Mouse (Mus musculus) heart, adult 11 months (tissue): ENCODE results near the gene Plxnc1.
A peak's percentile ranks its signal among the peaks of the same experiment; 100 is the strongest.

Experiments
- DNase-seq: peaks from one replicate; pipeline ENCODE4 v3.0.0; 2022

Gene Plxnc1

GRCm38 (mm10) chr10:94947386-94947785 is 2.8 kb upstream of the Plxnc1 start:
- DNase-seq = no peak

DNA sequence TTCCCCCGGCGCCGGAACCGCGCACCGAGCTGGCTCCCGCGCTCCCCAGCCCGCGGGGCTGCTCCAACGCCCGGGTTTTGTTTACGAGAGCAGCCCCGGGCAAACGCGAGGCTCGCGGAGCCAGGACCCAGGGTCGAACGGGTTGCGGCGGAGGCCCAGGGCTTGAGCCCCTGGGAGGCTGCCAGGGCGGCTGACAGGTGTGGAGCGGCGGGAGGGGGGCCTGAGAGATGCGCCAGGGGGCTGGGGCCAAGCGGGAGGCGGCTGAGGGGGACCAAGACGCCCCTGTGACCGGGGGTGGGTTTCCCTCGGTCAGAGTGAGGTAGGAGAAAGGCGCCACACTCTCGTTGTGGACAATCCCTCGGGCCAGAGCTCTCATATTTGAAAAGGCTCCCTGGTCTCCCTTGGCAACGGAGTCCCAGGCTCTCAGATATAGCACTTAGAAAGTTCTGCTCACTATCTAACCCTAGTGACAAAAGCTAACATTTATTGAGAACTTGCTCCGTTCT is 624 bp upstream of the Plxnc1 start:
- DNase-seq = peak; percentile 95

DNA sequence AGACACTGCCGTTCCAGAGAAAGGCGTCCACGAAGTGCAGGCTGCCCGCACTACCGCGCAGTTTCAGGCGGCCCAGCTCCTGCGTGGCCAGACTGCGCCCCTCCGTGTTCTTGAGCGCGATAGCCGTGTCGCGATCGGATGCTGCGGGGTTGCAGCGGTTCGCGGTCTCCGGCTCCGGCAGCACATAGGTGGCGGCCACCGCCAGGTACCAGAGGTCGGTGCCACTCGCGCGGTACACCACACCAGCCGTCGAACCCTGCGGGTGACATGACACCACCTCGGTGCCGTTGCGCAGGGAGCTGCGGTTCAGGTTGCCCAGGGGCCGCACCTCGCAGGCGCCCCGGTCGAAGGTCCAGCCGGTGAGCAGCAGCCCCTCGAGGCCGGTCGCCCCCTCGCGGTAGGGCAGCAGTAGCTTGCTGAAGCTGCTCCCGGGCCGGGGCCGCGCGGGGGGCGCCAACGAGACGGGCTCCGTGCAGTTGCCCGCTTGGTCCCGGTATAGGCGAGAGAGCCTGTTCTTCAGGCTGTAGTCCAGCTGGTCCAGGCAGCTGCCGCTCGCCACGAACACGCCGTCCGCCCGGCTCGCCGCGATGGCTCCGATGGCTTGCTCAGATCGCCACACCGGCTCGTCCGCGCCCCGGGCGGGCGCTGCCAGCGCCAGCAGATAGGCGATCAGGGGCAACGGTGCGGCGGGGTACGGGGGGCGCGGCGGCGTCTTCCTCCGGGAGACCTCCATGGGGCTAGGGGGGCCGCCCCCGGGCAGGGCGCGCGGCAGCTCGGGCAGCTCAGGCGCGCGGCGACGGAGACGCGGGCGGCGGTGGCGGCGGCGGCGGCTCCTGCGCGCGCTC is 567 bp downstream of the Plxnc1 start:
- DNase-seq = peak; percentile 94

- peak; percentile 95 for DNase-seq
These were observed 1.2 kb downstream of the Plxnc1 start for GRCm38 (mm10) chr10:94943401-94943845.

DNA sequence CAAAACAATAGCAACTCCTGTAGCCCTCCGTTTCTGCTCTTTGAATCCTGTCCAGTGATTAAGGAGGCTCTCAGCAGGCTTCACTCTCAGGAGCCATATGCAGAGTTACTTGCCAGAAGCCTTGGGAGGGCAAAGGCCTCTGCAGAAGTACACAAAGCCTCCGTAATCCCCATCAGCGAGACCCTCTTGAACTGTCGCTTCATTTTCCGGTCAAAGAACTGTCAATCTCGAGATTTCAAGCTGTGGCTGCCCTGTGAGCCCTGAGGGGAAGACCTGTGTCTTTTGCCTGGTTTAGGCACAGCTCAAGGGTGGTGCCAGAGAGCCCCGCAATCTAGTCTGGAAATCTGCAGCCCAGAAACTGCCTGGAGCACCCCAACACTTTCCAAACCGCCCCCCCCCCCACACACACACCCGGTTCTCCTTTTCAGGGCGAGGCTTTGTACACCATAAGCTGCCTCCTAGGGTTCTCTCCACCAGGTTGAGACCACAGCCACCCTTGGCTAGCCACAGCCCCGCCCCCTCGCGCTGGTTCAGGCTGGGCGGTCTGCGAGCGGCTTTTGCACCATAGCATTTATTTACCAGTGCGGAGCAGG is 2.1 kb downstream of the Plxnc1 start:
- DNase-seq = peak; percentile 96

DNA sequence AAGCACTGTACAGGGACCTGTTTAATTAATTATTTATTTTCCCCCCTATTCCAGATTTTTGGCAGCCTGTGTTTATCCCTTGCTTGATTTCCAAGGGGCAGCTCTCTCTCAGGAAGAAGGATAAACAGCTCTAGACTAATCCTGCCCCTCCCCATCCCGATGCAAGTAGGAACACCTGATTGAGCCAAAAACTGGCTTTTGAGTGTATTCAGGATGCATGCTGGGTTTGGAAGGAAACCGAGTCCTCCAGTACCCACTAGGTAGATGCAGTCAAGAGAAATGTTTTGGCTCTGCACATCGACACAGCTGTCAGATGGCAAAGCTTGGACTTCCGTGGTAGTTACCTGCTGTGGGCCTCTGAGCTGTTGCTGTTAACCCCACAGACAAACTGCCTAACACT is 3.1 kb downstream of the Plxnc1 start:
- no peak for DNase-seq

DNA sequence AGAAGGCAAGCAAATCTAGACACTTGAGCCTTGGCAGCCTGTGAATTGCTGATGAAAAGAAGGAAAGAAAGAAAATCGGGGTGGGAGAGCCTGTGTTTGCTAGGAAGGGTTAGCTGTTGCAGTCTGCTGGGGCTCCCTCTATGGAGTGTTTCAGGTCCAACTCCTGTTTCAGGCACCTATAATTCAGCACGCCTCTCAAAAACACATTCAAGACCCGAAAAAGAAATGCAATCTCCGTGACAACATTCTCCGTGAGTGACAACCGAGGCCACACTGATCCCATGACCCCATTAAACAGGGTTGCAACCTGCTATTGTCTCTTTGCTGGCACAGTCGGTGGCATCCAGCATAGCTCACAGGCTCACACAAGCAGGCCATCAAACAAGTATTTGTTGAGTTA is 3.8 kb downstream of the Plxnc1 start:
- no peak for DNase-seq

- DNase-seq = no peak
These were observed 4.6 kb downstream of the Plxnc1 start for GRCm38 (mm10) chr10:94940061-94940460.

DNA sequence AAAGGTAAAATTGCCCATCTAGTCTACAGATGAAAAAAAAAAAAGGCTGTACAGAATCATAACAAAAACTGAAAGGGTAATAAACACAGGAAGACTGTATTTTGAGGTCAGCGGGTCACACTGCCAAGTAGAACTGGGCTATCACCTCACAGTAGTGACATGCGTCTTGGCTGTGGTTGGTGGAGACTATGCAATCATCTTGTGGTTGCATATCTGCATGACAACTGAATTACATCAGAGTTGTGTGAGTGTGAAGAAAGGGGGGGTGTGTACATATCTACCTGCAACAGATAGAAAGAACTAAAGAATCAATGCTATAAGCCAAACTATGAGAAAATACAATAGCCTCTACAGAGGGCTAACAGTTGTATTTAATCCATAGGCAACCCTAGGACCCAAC is 5.7 kb downstream of the Plxnc1 start:
- no peak for DNase-seq

DNA sequence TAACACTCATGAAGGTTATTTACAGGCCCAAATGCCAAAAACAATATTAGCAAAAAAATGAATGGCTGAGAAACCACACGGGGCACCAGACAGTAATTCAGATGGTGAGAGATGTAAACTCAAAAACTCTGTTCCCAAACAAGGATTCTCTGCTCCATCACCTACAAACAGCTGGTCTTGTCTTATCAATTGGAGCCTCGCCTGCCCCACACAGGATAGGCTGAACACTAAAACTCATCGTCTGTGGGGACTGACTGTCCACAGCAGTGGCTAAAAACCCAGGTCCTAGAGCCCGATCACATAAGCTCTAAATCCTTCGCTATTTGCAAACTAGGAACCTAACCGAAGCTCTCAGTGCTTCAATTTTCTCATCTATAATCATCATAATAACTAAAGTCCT is 6.3 kb downstream of the Plxnc1 start:
- no peak for DNase-seq

DNA sequence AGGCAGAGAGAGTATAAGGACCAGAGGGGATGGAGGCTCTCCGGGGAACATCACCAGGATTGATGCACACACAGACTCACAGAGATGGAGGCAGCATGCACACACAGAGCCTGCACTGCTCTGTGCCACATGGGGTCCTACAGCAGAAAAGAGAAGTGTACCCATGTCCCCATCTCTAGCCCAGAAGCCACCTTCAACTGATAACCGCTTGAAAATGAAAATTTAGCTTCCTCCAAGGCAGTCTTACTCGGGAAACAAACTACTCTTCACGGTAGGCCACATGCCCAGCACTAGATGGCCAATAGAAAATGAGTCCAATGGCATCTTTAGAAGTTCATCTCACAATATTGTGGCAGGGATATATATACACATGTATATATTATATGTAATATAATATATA is 9.4 kb downstream of the Plxnc1 start:
- DNase-seq = no peak

- DNase-seq = no peak
These were observed 10.5 kb downstream of the Plxnc1 start for GRCm38 (mm10) chr10:94934151-94934614.

GRCm38 (mm10) chr10:94931961-94932832 is 12.4 kb downstream of the Plxnc1 start:
- peak; percentile 99 for DNase-seq

- DNase-seq = no peak
These were observed 16.5 kb downstream of the Plxnc1 start for GRCm38 (mm10) chr10:94928164-94928563.

DNA sequence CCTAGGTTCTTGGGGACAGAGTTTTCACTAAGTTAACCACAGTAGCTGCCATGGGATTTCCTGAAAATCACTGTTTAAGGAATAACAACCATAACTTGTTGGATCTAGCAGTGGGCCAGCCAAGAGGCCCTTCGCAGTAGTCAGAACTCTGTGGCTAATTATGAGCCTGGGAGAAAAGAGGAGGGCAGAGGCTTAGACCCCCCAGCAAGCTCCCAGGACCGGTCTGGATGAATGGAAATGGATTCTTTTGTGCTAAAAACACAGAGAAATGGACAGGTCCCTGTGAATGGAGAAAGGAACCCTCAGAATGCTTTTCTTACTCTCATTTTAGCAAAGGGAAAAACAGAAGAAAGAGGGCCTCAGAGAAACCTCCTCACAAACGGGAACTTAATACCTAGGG is 18.3 kb downstream of the Plxnc1 start:
- no peak for DNase-seq

DNA sequence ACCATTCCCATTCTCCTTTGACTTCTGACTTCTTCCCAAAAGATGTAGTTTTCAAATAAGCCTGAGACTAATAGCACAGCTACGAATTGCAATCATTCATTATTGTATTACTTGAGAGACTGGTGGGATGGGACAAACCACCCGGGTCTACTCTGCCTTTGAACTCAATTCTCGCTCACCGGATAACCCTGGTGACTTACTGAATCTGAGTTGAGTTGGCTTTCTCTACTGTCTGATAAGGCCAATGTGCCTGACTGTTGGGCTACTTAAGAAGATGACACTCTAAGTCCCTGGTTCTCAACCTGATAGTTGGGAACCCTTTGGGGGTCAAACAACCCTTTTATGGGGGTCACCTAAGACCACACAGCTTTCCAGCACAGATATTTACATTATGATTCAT is 19.8 kb downstream of the Plxnc1 start:
- no peak for DNase-seq

- no peak for DNase-seq
These were observed 20.2 kb downstream of the Plxnc1 start for GRCm38 (mm10) chr10:94924450-94924849.

DNA sequence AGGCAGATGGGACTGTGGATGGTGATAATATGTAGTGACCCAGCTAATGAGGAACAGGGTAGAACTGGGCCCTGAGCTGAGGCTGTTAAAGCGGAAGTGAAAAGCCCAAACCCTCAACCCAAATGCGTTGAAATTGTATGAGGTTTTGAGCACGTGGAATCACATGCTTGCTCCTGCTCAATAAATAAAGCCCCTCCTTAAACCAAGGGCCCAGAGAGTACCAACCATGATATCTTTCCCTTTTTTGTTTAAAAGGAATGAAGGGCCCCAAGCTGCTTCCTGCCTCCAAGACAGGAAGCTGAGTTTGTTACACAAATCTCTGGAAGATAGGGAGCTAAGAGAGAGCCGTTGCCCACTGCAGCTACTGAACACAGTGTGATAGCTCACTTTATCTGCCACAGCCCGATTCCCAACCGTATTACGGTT is 21.3 kb downstream of the Plxnc1 start:
- peak; percentile 98 for DNase-seq

- no peak for DNase-seq
These were observed 21.8 kb downstream of the Plxnc1 start for GRCm38 (mm10) chr10:94922848-94923247.

GRCm38 (mm10) chr10:94921751-94922150 is 22.9 kb downstream of the Plxnc1 start:
- DNase-seq = no peak

DNA sequence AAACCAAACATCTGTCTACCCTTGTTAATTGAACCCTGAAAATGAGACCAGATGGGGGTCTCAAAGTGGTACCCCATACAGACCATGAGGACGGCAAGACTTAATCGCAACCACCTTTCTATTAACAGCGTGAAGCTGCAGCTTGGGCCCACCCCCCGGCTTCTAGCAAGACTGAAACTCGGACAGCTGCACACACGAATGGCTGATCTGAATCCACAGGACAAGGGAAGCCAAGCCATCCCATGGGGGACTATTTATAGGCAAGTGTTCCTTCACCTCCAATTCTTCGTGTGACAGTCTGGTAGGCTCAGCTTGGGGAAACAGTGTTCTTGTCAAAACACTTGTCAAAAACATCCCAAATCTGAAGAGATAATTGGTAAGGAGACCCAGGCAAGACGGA is 24.1 kb downstream of the Plxnc1 start:
- DNase-seq = no peak

- DNase-seq = no peak
These were observed 24.7 kb downstream of the Plxnc1 start for GRCm38 (mm10) chr10:94919960-94920359.

DNA sequence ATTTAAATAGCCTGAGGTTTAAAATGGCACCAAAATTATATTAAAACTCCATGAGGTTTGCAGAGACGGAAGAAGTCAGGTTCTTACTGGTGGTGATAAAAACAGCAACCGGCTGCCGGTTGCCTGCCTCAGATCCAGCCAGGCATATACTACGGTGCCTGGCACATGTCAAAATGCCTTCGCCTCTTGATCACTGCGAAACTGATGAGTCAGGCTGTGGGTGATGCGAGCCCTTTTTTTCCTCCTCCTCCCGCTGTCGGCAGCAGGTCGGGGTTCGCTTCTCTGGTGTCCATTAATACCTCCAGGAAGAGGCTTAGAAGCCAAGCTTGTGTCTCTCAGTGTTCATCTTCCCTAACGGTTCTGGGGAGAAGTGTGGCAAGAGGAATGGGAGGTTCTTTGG is 25.1 kb downstream of the Plxnc1 start:
- peak; percentile 96 for DNase-seq
